Mouse (Mus musculus) right cerebral cortex, postnatal 14 days (tissue): Measurements from ENCODE around the gene Ap2s1.

Source experiments
- DNase-seq: peaks from one replicate; pipeline ENCODE4 v3.0.0; 2022

The Ap2s1 gene

GRCm38 (mm10) chr7:16755362-16756017 is 17.3 kb downstream of the Ap2s1 start:
- no peak for DNase-seq

- DNase-seq = no peak
Measured at GRCm38 (mm10) chr7:16758872-16759574, 20.8 kb downstream of the Ap2s1 start.

GRCm38 (mm10) chr7:16760292-16760691 is 22.1 kb downstream of the Ap2s1 start:
- DNase-seq = no peak

GRCm38 (mm10) chr7:16761005-16761481 is 22.8 kb downstream of the Ap2s1 start:
- DNase-seq = no peak

GRCm38 (mm10) chr7:16761630-16762029 is 23.4 kb downstream of the Ap2s1 start:
- DNase-seq = no peak

- no peak for DNase-seq
Measured at GRCm38 (mm10) chr7:16763463-16764218, 25.4 kb downstream of the Ap2s1 start.

- DNase-seq = no peak
Measured at GRCm38 (mm10) chr7:16766443-16766842, 28.2 kb downstream of the Ap2s1 start.

- no peak for DNase-seq
Measured at GRCm38 (mm10) chr7:16775888-16776287, 37.7 kb downstream of the Ap2s1 start.

- no peak for DNase-seq
Measured at GRCm38 (mm10) chr7:16780076-16780475, 41.9 kb downstream of the Ap2s1 start.

GRCm38 (mm10) chr7:16780825-16781554 is 42.8 kb downstream of the Ap2s1 start, which contains the start of gene Slc1a5:
Slc1a5 (plus strand) TSS chr7:16781340.
- peak; percentile 62 for DNase-seq

- no peak for DNase-seq
Measured at GRCm38 (mm10) chr7:16781555-16781815, 43.3 kb downstream of the Ap2s1 start.

- DNase-seq = peak; percentile 13
Measured at GRCm38 (mm10) chr7:16781816-16782554, 43.8 kb downstream of the Ap2s1 start.

- no peak for DNase-seq
Measured at GRCm38 (mm10) chr7:16782555-16783125, 44.4 kb downstream of the Ap2s1 start.

GRCm38 (mm10) chr7:16783224-16783688 is 45.0 kb downstream of the Ap2s1 start:
- no peak for DNase-seq

GRCm38 (mm10) chr7:16783758-16784415 is 45.7 kb downstream of the Ap2s1 start:
- DNase-seq = no peak

- DNase-seq = no peak
Measured at GRCm38 (mm10) chr7:16784498-16784976, 46.3 kb downstream of the Ap2s1 start.

GRCm38 (mm10) chr7:16785541-16786083 is 47.4 kb downstream of the Ap2s1 start:
- DNase-seq = no peak

GRCm38 (mm10) chr7:16792316-16792715 is 54.1 kb downstream of the Ap2s1 start:
- no peak for DNase-seq

GRCm38 (mm10) chr7:16793010-16793725 is 55.0 kb downstream of the Ap2s1 start:
- no peak for DNase-seq

GRCm38 (mm10) chr7:16794886-16795285 is 56.7 kb downstream of the Ap2s1 start:
- DNase-seq = no peak
